ENCODE assay signal across 30 mouse cellular contexts in genomic region chr3:109648242-109648641, GRCm38 (mm10).
"Had no signal": no experiment of that assay in that cellular context is flagged by ENCODE, and none has a peak within 500 bp of the region (broad histone marks: within the 10 kb centered on the region; RNA-seq: fewer than 3 reads in every experiment).

No protein-coding gene starts in this region.

- H3K27ac ChIP-seq: gastrocnemius, adult 2 months; heart, adult 2 months; heart, embryonic 13.5 days; heart, embryonic 15.5 days; hindbrain, embryonic 13.5 days; hindbrain, embryonic 15.5 days; hindbrain, postnatal 0 days; kidney, embryonic 15.5 days; kidney, postnatal 0 days; left cerebral cortex, adult 2 months; limb, embryonic 10.5 days; limb, embryonic 12.5 days; liver, embryonic 13.5 days; liver, embryonic 15.5 days had no signal

- H3K36me3 ChIP-seq: heart, embryonic 13.5 days; heart, embryonic 15.5 days; hindbrain, embryonic 13.5 days; hindbrain, embryonic 15.5 days; kidney, embryonic 15.5 days; limb, embryonic 10.5 days; limb, embryonic 12.5 days; liver, embryonic 13.5 days; liver, embryonic 15.5 days had no signal

- ATAC-seq: hindbrain, postnatal 0 days; intestine, embryonic 16.5 days had no signal

- H3K4me2 ChIP-seq: heart, embryonic 11.5 days; heart, embryonic 13.5 days; heart, embryonic 15.5 days; hindbrain, embryonic 13.5 days; hindbrain, embryonic 15.5 days; kidney, embryonic 15.5 days; limb, embryonic 12.5 days; liver, embryonic 11.5 days; liver, embryonic 13.5 days; liver, embryonic 15.5 days had no signal

- H3K4me1 ChIP-seq: heart, embryonic 13.5 days; heart, embryonic 15.5 days; hindbrain, embryonic 13.5 days; hindbrain, embryonic 15.5 days; kidney, embryonic 15.5 days; limb, embryonic 10.5 days; limb, embryonic 12.5 days; liver, embryonic 13.5 days; liver, embryonic 15.5 days had no signal

- H3K27me3 ChIP-seq: heart, embryonic 13.5 days; heart, embryonic 15.5 days; hindbrain, embryonic 13.5 days; hindbrain, embryonic 15.5 days; kidney, embryonic 15.5 days; limb, embryonic 12.5 days; liver, embryonic 13.5 days; liver, embryonic 15.5 days had no signal

- DNase-seq: gastrocnemius, adult 2 months; gastrocnemius, postnatal 14 days; gastrocnemius, postnatal 36 days; heart, adult 11 months; heart, adult 2 months; heart, postnatal 14 days; heart, postnatal 36 days; kidney, adult 11 months; kidney, adult 2 months; kidney, adult 9 months; kidney, postnatal 14 days; kidney, postnatal 36 days; layer of hippocampus, adult 9-11 months; layer of hippocampus, postnatal 36 days; liver; liver, embryonic 13.5 days had no signal

- H3K9ac ChIP-seq: heart, embryonic 13.5 days; heart, embryonic 15.5 days; hindbrain, embryonic 13.5 days; hindbrain, embryonic 15.5 days; kidney, embryonic 15.5 days; limb, embryonic 12.5 days; liver, embryonic 13.5 days; liver, embryonic 15.5 days had no signal

- H3K4me3 ChIP-seq: gastrocnemius, adult 2 months; heart, adult 2 months; heart, embryonic 13.5 days; heart, embryonic 15.5 days; hindbrain, embryonic 13.5 days; hindbrain, embryonic 15.5 days; kidney, embryonic 15.5 days; left cerebral cortex, adult 2 months; limb, embryonic 10.5 days; limb, embryonic 12.5 days; liver, embryonic 13.5 days; liver, embryonic 15.5 days had no signal

- H3K9me3 ChIP-seq: heart, embryonic 13.5 days; heart, embryonic 15.5 days; hindbrain, embryonic 13.5 days; hindbrain, embryonic 15.5 days; kidney, embryonic 15.5 days; limb, embryonic 10.5 days; limb, embryonic 12.5 days; liver, embryonic 13.5 days; liver, embryonic 15.5 days had no signal
